Mouse (Mus musculus): ENCODE data around the gene Lingo3. TPM values are rescaled to one million over a fixed set of nuclear protein-coding genes. Genes with fewer than 3 reads are reported as not detected.

Gene Lingo3
- polyA plus RNA-seq, 1 experiment from 2014 or later = 0.10 TPM

DNA sequence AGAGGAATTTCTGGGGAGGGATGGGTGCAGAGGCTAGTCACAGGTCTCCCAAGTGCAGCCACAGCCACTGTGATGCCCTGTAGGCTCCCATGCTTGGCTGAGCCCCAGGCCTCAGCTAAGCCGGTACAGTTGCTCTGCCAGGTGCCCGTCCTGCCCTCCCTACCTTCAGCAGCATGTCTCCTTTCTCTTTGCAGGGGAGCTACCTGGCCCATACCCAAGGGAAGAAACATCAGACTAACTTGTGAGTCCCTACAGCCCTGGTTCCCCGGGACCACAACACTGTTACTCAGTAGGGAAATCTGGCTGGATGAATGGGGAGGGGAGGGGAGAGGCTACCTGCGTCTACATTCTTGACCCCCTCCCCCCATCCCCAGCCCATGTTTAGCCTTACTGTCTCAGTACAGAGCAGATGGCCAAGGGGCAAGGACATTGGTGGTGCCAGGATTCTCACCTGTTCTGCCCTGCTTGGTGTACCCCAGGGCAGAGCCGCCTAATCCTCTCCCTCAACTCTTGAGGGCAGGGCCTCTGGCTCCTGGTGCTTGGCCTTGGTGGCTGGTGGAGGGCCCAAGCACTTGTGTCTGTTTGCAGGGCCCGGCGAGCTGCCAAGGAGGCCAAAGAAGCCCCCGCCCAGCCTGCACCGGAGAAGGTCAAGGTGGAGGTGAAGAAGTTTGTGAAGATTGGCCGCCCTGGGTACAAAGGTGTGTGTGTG is 41.5 kb downstream of the Lingo3 start:
- H3K27me3 ChIP-seq (replicated peaks; ENCODE audit: control insufficient read depth, insufficient read depth, low read length) = no peaks in the 10 kb centered on the region
- peaks cover 20% of the 10 kb centered on the region for H3K4me1 ChIP-seq (ENCODE audit: control insufficient read depth, insufficient read depth, low read length)
- H3K4me3 ChIP-seq (ENCODE audit: low read length) = no peak overlapping the region
- H3K36me3 ChIP-seq (ENCODE audit: control insufficient read depth, insufficient read depth, low read length) = peaks cover 24% of the 10 kb centered on the region
- no peaks in the 10 kb centered on the region for H3K9me3 ChIP-seq (ENCODE audit: control insufficient read depth, low read length)
- no peak overlapping the region for H3K27ac ChIP-seq (ENCODE audit: low read length)
- H3K9ac ChIP-seq (ENCODE audit: low read depth, low read length) = no peak overlapping the region
- H3K4me2 ChIP-seq (ENCODE audit: low read depth, low read length) = no peak overlapping the region
- no peak for ATAC-seq
- 83% methylated on average over 10 of the region's 10 CpGs for WGBS

DNA sequence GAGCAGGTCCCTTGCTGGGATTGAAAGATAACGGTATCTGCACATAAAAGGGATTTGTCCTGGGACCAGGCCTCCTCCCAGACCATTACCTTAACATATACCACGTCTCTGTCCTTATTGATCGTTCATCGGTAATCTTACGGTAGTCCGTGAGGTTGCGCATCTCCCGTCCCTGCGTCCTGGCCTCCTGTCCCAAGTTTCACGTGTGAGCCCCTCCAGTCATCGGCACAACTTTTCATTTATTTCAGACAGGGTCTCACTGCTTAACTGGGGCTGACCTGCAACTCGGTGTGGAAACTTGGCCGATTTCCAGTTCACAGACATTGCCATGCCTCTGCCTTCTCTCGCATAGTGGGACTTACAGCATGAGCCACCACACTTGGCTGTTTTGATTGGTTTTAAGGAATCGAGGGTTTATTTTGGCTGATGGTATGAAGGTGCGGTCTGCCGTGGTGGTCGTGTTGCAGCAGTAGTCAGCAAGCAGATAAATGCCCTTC is 44.7 kb downstream of the Lingo3 start:
- Histone ChIP-seq H3K4me2 (ENCODE audit: low read depth, low read length) (peak overlapping the region; percentile 80), H3K27me3 (replicated peaks; ENCODE audit: control insufficient read depth, insufficient read depth, low read length) (no peaks in the 10 kb centered on the region), H3K27ac (ENCODE audit: low read length) (peak overlapping the region; percentile 98), H3K9ac (ENCODE audit: low read depth, low read length) (peak overlapping the region; percentile 96), H3K4me3 (ENCODE audit: low read length) (peak overlapping the region; percentile 96), H3K9me3 (ENCODE audit: control insufficient read depth, low read length) (no peaks in the 10 kb centered on the region), H3K4me1 (ENCODE audit: control insufficient read depth, insufficient read depth, low read length) (peaks cover 19% of the 10 kb centered on the region), H3K36me3 (ENCODE audit: control insufficient read depth, insufficient read depth, low read length) (peaks cover 17% of the 10 kb centered on the region)
- under 1% methylated on average over 18 of the region's 18 CpGs for WGBS
- no peak for ATAC-seq

DNA sequence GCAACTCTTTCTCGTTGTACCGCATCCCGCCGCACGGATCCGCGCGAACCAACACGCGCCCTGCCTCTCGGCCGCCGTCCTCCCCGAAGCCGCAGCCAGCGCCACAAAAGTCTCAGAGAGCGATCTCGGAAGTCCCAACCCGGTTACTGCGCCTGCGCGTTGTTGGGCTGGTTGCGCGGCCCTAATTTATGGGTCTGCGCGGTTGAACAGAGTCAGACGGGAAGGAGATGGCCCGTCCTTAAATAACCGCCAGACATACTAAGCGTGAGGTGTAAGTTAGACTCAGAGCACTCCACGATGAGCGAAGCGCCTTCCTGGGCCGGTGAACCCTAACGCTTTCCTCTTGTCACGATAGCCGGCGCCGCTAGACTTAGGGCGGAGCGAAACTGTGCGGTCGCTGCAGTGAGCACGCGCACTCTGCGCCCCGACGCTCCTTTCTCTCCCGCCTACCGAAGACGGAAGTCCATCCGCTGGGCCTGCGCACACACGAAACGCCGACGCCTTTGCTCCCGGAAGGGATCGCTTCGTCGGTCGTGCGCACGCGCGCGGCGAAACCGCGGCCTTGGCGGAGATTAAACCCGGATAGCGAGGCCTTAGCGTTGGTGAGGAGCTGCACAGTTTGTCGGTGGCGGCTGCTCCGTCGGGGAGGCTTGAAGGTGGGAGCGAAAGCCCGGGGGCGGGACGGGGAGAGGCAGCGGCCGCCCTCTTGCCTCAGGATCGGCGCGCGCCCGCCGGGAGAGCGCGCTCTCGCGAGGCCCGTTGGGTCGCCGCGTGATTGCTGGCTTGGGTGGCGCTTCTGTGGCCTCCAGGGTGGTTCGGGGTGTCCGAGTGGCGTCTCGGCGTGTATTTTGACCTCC is 45.5 kb downstream of the Lingo3 start, which contains the start of the genes Sf3a2 and Plekhj1:
Gene Sf3a2 (plus strand): TSS at position 49 of the 857 bp plus-strand sequence.
Gene Plekhj1 (minus strand): TSS at position 477 of the 857 bp plus-strand sequence.
- H3K4me1 ChIP-seq (ENCODE audit: control insufficient read depth, insufficient read depth, low read length) = peaks cover 23% of the 10 kb centered on the region
- H3K4me2 ChIP-seq (ENCODE audit: low read depth, low read length) = peak within 1 kb of the TSS; percentile 90
- H3K36me3 ChIP-seq (ENCODE audit: control insufficient read depth, insufficient read depth, low read length) = peaks cover 19% of the 10 kb centered on the region
- H3K27ac ChIP-seq (ENCODE audit: low read length) = peak within 1 kb of the TSS; percentile 98
- no peaks in the 10 kb centered on the region for H3K9me3 ChIP-seq (ENCODE audit: control insufficient read depth, low read length)
- H3K27me3 ChIP-seq (replicated peaks; ENCODE audit: control insufficient read depth, insufficient read depth, low read length) = no peaks in the 10 kb centered on the region
- under 1% methylated on average over 104 of the region's 104 CpGs for WGBS
- peak within 1 kb of the TSS; percentile 96 for H3K4me3 ChIP-seq (ENCODE audit: low read length)
- H3K9ac ChIP-seq (ENCODE audit: low read depth, low read length) = peak within 1 kb of the TSS; percentile 96
- peak; percentile 95 for ATAC-seq

DNA sequence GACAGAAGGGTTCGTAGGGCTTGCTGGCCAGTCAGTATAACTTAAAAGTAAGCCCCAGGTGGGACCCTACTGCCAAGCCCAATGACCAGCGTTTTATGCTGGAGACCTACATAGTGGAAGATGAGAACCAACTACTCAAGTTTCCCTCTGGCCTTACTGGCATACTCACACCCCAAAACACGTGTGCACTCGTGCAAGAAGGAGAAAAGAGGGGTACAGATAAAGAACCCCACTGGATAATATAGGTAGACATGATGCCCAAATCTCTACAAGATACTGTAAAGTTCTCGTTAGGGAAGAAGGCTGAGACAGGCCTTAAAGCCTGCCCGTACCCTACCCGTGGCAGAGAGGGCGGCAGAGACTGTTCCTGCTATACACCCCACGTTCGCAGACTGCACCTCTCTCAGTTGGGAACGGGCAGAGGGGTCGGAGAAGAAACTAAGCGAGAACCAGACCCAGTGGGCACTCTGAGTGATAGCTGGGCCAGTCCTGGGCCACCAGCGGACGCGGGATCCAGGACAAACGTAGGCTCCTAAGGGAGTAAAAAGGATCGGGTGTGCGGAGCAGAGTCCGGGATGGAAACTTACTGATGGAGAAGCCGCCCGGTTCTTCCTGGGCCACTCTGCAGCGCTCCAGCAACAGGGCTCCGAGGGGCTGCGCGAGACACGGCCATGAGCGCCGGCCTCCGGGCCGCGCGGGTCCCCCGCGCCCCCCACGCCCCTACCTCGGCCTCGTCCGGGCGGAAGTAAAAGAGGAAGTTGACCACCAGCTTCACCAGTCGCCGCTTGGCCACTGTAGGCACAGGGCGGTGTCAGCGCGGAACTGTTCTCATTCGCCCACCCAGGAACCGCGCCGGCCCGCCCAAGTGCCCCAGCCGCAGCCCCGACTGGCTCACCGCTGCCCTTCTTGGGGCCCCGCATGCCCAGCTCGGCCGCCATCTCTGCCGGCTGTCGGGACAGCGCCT is 46.4 kb downstream of the Lingo3 start:
- H3K36me3 ChIP-seq (ENCODE audit: control insufficient read depth, insufficient read depth, low read length) = peaks cover 20% of the 10 kb centered on the region
- 2% methylated on average over 58 of the region's 59 CpGs for WGBS
- H3K9me3 ChIP-seq (ENCODE audit: control insufficient read depth, low read length) = no peaks in the 10 kb centered on the region
- peaks cover 23% of the 10 kb centered on the region for H3K4me1 ChIP-seq (ENCODE audit: control insufficient read depth, insufficient read depth, low read length)
- peak overlapping the region; percentile 98 for H3K27ac ChIP-seq (ENCODE audit: low read length)
- peak overlapping the region; percentile 96 for H3K4me3 ChIP-seq (ENCODE audit: low read length)
- peak overlapping the region; percentile 90 for H3K4me2 ChIP-seq (ENCODE audit: low read depth, low read length)
- no peaks in the 10 kb centered on the region for H3K27me3 ChIP-seq (replicated peaks; ENCODE audit: control insufficient read depth, insufficient read depth, low read length)
- peak overlapping the region; percentile 96 for H3K9ac ChIP-seq (ENCODE audit: low read depth, low read length)
- peak; percentile 61 for ATAC-seq

DNA sequence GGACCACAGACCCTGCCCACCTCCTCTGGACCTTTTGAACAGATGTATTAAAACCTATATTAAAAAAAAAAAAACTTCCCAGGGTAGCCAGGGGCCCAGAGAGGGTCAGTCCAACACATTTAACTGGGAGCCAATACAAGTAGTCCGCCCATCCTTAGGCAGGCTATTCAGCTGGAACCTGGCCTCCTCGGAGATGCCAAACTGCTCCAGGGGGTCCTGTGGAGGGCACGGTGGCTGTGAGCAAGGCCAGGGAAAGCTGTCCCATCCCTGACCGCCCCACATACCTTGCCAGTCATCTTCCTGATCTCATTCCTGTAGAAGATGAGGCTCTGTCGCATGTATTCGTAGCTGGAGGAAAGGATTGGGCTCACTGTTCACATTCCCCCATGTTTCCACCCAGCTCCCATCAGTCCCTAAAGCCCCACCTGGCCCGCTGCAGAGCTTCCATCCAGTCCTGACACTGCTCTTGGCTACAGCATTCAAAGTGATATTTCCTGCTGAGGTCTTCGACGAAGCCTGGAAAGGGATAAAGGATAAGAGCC is 47.5 kb downstream of the Lingo3 start:
- H3K36me3 ChIP-seq (ENCODE audit: control insufficient read depth, insufficient read depth, low read length) = peaks cover 20% of the 10 kb centered on the region
- H3K9me3 ChIP-seq (ENCODE audit: control insufficient read depth, low read length) = no peaks in the 10 kb centered on the region
- H3K4me2 ChIP-seq (ENCODE audit: low read depth, low read length) = peak overlapping the region; percentile 90
- peak overlapping the region; percentile 96; the same call in 1 of the 2 replicates for H3K4me3 ChIP-seq (ENCODE audit: low read length)
- peak overlapping the region; percentile 96 for H3K9ac ChIP-seq (ENCODE audit: low read depth, low read length)
- no peak overlapping the region for H3K27ac ChIP-seq (ENCODE audit: low read length)
- H3K4me1 ChIP-seq (ENCODE audit: control insufficient read depth, insufficient read depth, low read length) = peaks cover 23% of the 10 kb centered on the region
- no peaks in the 10 kb centered on the region for H3K27me3 ChIP-seq (replicated peaks; ENCODE audit: control insufficient read depth, insufficient read depth, low read length)
- WGBS = 82% methylated on average over 9 of the region's 9 CpGs
- no peak for ATAC-seq

DNA sequence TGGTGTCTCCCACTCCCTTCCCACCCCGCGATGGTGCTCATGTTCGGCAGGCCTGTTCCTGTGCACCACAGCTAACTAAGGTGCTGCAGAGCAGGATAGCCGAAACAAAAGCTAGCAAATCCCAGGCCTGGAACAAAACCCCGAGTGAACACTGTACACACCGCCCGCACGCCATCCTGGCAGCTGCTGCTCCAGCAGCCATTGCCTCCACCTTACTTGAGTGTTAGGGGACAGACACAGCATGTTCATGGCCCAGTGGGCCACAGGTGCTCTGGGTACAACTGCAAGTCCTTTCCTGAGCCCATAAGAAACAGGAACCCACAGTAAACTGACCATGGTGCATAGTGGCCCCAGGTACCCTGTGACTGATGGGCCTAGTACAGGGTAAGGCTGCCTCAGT is 49.1 kb downstream of the Lingo3 start:
- Histone ChIP-seq H3K9ac (ENCODE audit: low read depth, low read length) (no peak overlapping the region), H3K27me3 (replicated peaks; ENCODE audit: control insufficient read depth, insufficient read depth, low read length) (no peaks in the 10 kb centered on the region), H3K9me3 (ENCODE audit: control insufficient read depth, low read length) (no peaks in the 10 kb centered on the region), H3K4me2 (ENCODE audit: low read depth, low read length) (no peak overlapping the region), H3K27ac (ENCODE audit: low read length) (no peak overlapping the region), H3K4me1 (ENCODE audit: control insufficient read depth, insufficient read depth, low read length) (peaks cover 22% of the 10 kb centered on the region), H3K36me3 (ENCODE audit: control insufficient read depth, insufficient read depth, low read length) (peaks cover 30% of the 10 kb centered on the region), H3K4me3 (ENCODE audit: low read length) (no peak overlapping the region)
- 89% methylated on average over 8 of the region's 8 CpGs for WGBS
- ATAC-seq = no peak

DNA sequence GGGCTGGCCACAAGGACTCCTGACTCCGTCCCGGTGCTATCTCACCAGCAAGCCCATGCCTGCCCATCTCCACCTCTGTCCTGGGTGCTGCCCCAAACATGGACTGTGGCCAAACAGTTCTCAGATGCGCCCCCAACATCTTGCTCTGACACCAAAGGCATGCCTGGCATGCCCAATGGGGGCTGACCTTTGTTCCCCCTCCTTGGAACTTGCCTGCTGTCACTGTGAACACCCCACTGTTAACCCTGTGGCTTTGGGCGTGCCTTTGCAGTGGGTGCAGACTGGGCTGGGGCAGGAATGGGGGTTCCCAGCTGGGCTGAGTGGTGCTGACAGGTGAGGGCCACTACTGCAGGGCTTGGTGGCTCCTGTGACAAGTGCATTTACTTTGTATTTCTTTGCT is 50.0 kb downstream of the Lingo3 start:
- WGBS = 86% methylated on average over 4 of the region's 4 CpGs
- no peaks in the 10 kb centered on the region for H3K9me3 ChIP-seq (ENCODE audit: control insufficient read depth, low read length)
- H3K27ac ChIP-seq (ENCODE audit: low read length) = no peak overlapping the region
- H3K9ac ChIP-seq (ENCODE audit: low read depth, low read length) = no peak overlapping the region
- no peaks in the 10 kb centered on the region for H3K27me3 ChIP-seq (replicated peaks; ENCODE audit: control insufficient read depth, insufficient read depth, low read length)
- no peak overlapping the region for H3K4me3 ChIP-seq (ENCODE audit: low read length)
- H3K4me1 ChIP-seq (ENCODE audit: control insufficient read depth, insufficient read depth, low read length) = peaks cover 18% of the 10 kb centered on the region
- H3K4me2 ChIP-seq (ENCODE audit: low read depth, low read length) = no peak overlapping the region
- no peak for ATAC-seq
- peaks cover 38% of the 10 kb centered on the region for H3K36me3 ChIP-seq (ENCODE audit: control insufficient read depth, insufficient read depth, low read length)

DNA sequence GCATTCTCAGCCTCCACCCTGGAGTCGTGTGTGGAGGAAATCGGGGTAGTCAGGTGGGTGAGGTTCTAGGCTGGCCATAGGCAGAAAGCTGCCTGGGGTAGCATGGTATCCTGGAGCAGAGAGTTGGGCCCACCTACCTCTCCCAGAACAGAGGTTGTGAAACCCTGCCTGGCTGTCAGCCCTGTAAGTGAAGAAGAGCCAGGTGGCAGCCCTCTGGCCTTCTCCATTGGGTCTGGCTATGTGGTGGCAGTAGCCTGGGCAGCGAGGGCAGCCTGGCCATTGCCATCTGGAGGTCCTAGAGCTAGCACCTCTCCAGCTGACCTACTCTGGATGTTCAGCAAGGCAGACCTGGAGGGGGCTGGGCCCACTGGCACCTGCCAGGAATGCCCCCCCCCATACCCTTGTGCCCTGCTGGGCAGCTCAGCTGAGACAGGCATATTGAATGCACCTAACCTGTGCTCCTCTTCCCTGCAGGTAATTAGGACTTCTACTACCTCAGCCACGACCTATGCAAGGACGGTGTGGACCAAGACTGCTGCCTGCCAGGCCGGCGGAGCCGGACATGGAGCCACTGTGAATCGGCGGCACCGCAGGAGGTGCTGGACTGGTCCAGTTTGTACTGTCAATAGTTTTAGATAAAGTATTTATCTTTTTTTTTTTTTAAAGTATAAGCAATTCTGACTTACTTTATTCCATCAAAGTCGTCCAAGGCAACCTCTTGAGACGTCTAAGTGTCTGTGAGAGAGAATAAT is 50.6 kb downstream of the Lingo3 start:
- peaks cover 43% of the 10 kb centered on the region for H3K36me3 ChIP-seq (ENCODE audit: control insufficient read depth, insufficient read depth, low read length)
- no peak overlapping the region for H3K9ac ChIP-seq (ENCODE audit: low read depth, low read length)
- H3K27ac ChIP-seq (ENCODE audit: low read length) = no peak overlapping the region
- H3K27me3 ChIP-seq (replicated peaks; ENCODE audit: control insufficient read depth, insufficient read depth, low read length) = no peaks in the 10 kb centered on the region
- no peak for ATAC-seq
- H3K9me3 ChIP-seq (ENCODE audit: control insufficient read depth, low read length) = no peaks in the 10 kb centered on the region
- 88% methylated on average over 13 of the region's 13 CpGs for WGBS
- peaks cover 18% of the 10 kb centered on the region for H3K4me1 ChIP-seq (ENCODE audit: control insufficient read depth, insufficient read depth, low read length)
- no peak overlapping the region for H3K4me3 ChIP-seq (ENCODE audit: low read length)
- no peak overlapping the region for H3K4me2 ChIP-seq (ENCODE audit: low read depth, low read length)
